Mouse (Mus musculus) CH12.LX (cell line): Measurements from ENCODE around the gene Hpn.

Experiments
- CHD2 ChIP-seq: IDR thresholded peaks from 2 replicates; pipeline ENCODE4 v1.6.1; 2011; ENCODE audit warnings: low read length, improper control_type of control experiment
- CTCF ChIP-seq, 2 experiments: IDR thresholded peaks in 1 of 2; conservative IDR thresholded peaks in 1 of 2; 2 replicates each; pipeline ENCODE4 v1.5.1; 2011 to 2012; ENCODE audit warnings: low read depth in 2 of 2, low read length in 2 of 2, improper control_type of control experiment in 1 of 2, inconsistent platforms in 1 of 2, mild to moderate bottlenecking in 1 of 2, moderate library complexity in 1 of 2
- EP300 ChIP-seq: IDR thresholded peaks from 2 replicates; pipeline ENCODE4 v1.6.1; 2011; ENCODE audit warnings: low read length, improper control_type of control experiment
- MAFK ChIP-seq: IDR thresholded peaks from 2 replicates; pipeline ENCODE4 v1.6.1; 2011; ENCODE audit warnings: low read length, improper control_type of control experiment; ENCODE audit not compliant: insufficient replicate concordance
- MAX ChIP-seq: IDR thresholded peaks from 2 replicates; pipeline ENCODE4 v1.6.1; 2011; ENCODE audit warnings: low read length, improper control_type of control experiment
- MAZ ChIP-seq: IDR thresholded peaks from 2 replicates; pipeline ENCODE4 v1.6.1; 2012; ENCODE audit warnings: low read depth, mild to moderate bottlenecking, inconsistent platforms, low read length, improper control_type of control experiment, moderate library complexity
- NELFE ChIP-seq: IDR thresholded peaks from 2 replicates; pipeline ENCODE4 v1.6.1; 2011; ENCODE audit warnings: low read depth, low read length, improper control_type of control experiment
- POLR2A ChIP-seq: IDR thresholded peaks from 2 replicates; pipeline ENCODE4 v1.6.1; 2011; ENCODE audit warnings: low read depth, mild to moderate bottlenecking, improper control_type of control experiment, low read length
- UBTF ChIP-seq: IDR thresholded peaks from 2 replicates; pipeline ENCODE4 v1.6.1; 2012; ENCODE audit warnings: low read depth, mild to moderate bottlenecking, inconsistent platforms, low read length, improper control_type of control experiment, moderate library complexity
- USF1 ChIP-seq: IDR thresholded peaks from 2 replicates; pipeline ENCODE4 v1.6.1; 2014; ENCODE audit warnings: low read depth, mild to moderate bottlenecking, inconsistent platforms, low read length, improper control_type of control experiment
- ZC3H11A ChIP-seq: IDR thresholded peaks from 2 replicates; pipeline ENCODE4 v1.6.1; 2012; ENCODE audit warnings: low read depth, mild to moderate bottlenecking, inconsistent platforms, low read length, improper control_type of control experiment

DNA sequence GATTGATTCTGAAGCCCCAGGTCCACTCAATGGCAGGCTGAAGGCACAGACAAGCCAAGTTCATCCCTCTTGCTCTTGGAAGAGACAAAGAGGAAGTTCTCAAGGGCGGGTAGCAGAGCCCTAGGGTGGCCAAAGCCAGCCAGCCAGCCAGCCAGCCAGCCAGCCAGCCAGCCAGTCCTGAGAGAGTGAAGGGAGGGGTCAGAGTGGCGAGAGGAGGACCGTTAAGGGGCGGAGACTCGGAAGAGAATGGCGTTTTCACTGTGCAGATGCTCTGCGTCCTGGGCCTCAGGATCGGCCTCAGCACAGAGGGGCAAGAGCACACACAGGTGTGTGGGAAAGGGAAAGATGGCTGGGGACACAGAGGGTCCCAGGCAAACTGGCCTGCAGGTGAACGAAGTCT lies 33.7 kb upstream of the Hpn start:
- TF ChIP-seq MAZ (peak; percentile 60; the same call in 1 of the 2 replicates), POLR2A (peak; percentile 38; the same call in 1 of the 2 replicates), NELFE (no peak), CTCF (conservative IDR thresholded peaks at IDR 0.05 in 1 of 2, IDR thresholded peaks at IDR 0.05 in 1 of 2; ENCODE audit: low read depth in 2 of 2, low read length in 2 of 2) (no peak), MAX (no peak), EP300 (no peak), CHD2 (no peak), UBTF (no peak), ZC3H11A (no peak), USF1 (no peak), MAFK (no peak)
